Mouse (Mus musculus) cortical plate, adult 2 months (tissue): ENCODE results near the gene Ctnnbl1.

Experiments
- CTCF ChIP-seq: fragments of 200-500 bp; IDR thresholded peaks from 2 replicates; pipeline ENCODE4 v1.5.1; 2011; ENCODE audit warnings: mild to moderate bottlenecking, control low read depth, low read length; ENCODE audit not compliant: insufficient read depth; ENCODE audit errors: extremely low read depth
- POLR2A ChIP-seq: fragments of 200-500 bp; IDR thresholded peaks from 2 replicates; pipeline ENCODE4 v1.6.1; 2011; ENCODE audit warnings: mild to moderate bottlenecking, low read length, control low read depth; ENCODE audit not compliant: insufficient read depth; ENCODE audit errors: extremely low read depth

GRCm38 (mm10) chr2:157859046-157859701 is 122.0 kb downstream of the Ctnnbl1 start:
- TF ChIP-seq POLR2A (no peak), CTCF (no peak)
